Mouse (Mus musculus): ENCODE measurements around the gene Ctdnep1. TPM values are rescaled to one million over a fixed set of nuclear protein-coding genes. Genes with fewer than 3 reads are reported as not detected.

Ctdnep1 gene
- polyA plus RNA-seq, 1 experiment: 133 TPM

- peak overlapping the region; percentile 42 for H3K4me3 ChIP-seq (ENCODE audit: control insufficient read depth, insufficient read depth, low read length)
- WGBS: 7% methylated on average over 40 of the region's 40 CpGs
- no peak overlapping the region for H3K27ac ChIP-seq (ENCODE audit: control insufficient read depth, insufficient read depth, low read length)
- TF ChIP-seq CTCF (IDR thresholded peaks at IDR 0.05; ENCODE audit: borderline replicate concordance, control insufficient read depth, extremely low read depth, insufficient read depth, low read length, poor library complexity) (no peak), POLR2A (IDR thresholded peaks at IDR 0.05; ENCODE audit: control insufficient read depth, extremely low read depth, insufficient read depth, low read length, poor library complexity) (no peak; the same call in 1 of the 2 replicates)
- DNase-seq: peak; percentile 89
- no peaks in the 10 kb centered on the region for H3K36me3 ChIP-seq (ENCODE audit: control insufficient read depth, insufficient read depth, low read length)
- H3K4me1 ChIP-seq (replicated peaks; ENCODE audit: control insufficient read depth, insufficient read depth, low read length): peaks cover 46% of the 10 kb centered on the region
- H3K27me3 ChIP-seq (ENCODE audit: control insufficient read depth, insufficient read depth, low read length): no peaks in the 10 kb centered on the region
Measured at GRCm38 (mm10) chr11:70021264-70022132, 40.5 kb downstream of the Ctdnep1 start.

- DNase-seq: no peak
- Histone ChIP-seq H3K27ac (ENCODE audit: control insufficient read depth, insufficient read depth, low read length) (no peak overlapping the region), H3K27me3 (ENCODE audit: control insufficient read depth, insufficient read depth, low read length) (no peaks in the 10 kb centered on the region), H3K4me3 (ENCODE audit: control insufficient read depth, insufficient read depth, low read length) (no peak overlapping the region), H3K4me1 (replicated peaks; ENCODE audit: control insufficient read depth, insufficient read depth, low read length) (peaks cover 53% of the 10 kb centered on the region), H3K36me3 (ENCODE audit: control insufficient read depth, insufficient read depth, low read length) (no peaks in the 10 kb centered on the region)
- no peak for TF ChIP-seq CTCF (IDR thresholded peaks at IDR 0.05; ENCODE audit: borderline replicate concordance, control insufficient read depth, extremely low read depth, insufficient read depth, low read length, poor library complexity)
- no peak for TF ChIP-seq POLR2A (IDR thresholded peaks at IDR 0.05; ENCODE audit: control insufficient read depth, extremely low read depth, insufficient read depth, low read length, poor library complexity)
- WGBS: 73% methylated on average over 29 of the region's 29 CpGs
Measured at GRCm38 (mm10) chr11:70023481-70024150, 42.7 kb downstream of the Ctdnep1 start.

GRCm38 (mm10) chr11:70024151-70024514 is 43.2 kb downstream of the Ctdnep1 start:
- H3K4me3 ChIP-seq (ENCODE audit: control insufficient read depth, insufficient read depth, low read length): no peak overlapping the region
- 70% methylated on average over 6 of the region's 6 CpGs for WGBS

GRCm38 (mm10) chr11:70026689-70027088 is 45.7 kb downstream of the Ctdnep1 start:
- Histone ChIP-seq H3K4me3 (ENCODE audit: control insufficient read depth, insufficient read depth, low read length) (no peak overlapping the region), H3K27ac (ENCODE audit: control insufficient read depth, insufficient read depth, low read length) (no peak overlapping the region), H3K4me1 (replicated peaks; ENCODE audit: control insufficient read depth, insufficient read depth, low read length) (peaks cover 44% of the 10 kb centered on the region), H3K27me3 (ENCODE audit: control insufficient read depth, insufficient read depth, low read length) (no peaks in the 10 kb centered on the region), H3K36me3 (ENCODE audit: control insufficient read depth, insufficient read depth, low read length) (peaks cover 12% of the 10 kb centered on the region)
- no peak for DNase-seq
- 86% methylated on average over 19 of the region's 19 CpGs for WGBS
- TF ChIP-seq POLR2A (IDR thresholded peaks at IDR 0.05; ENCODE audit: control insufficient read depth, extremely low read depth, insufficient read depth, low read length, poor library complexity) (no peak), CTCF (IDR thresholded peaks at IDR 0.05; ENCODE audit: borderline replicate concordance, control insufficient read depth, extremely low read depth, insufficient read depth, low read length, poor library complexity) (no peak)

More at GRCm38 (mm10) chr11:70024151-70024514, 43.2 kb downstream of the Ctdnep1 start:
- no peaks in the 10 kb centered on the region for H3K36me3 ChIP-seq (ENCODE audit: control insufficient read depth, insufficient read depth, low read length)
- no peak overlapping the region for H3K27ac ChIP-seq (ENCODE audit: control insufficient read depth, insufficient read depth, low read length)
- H3K27me3 ChIP-seq (ENCODE audit: control insufficient read depth, insufficient read depth, low read length): no peaks in the 10 kb centered on the region
- no peak for DNase-seq
- H3K4me1 ChIP-seq (replicated peaks; ENCODE audit: control insufficient read depth, insufficient read depth, low read length): peaks cover 55% of the 10 kb centered on the region
- TF ChIP-seq POLR2A (IDR thresholded peaks at IDR 0.05; ENCODE audit: control insufficient read depth, extremely low read depth, insufficient read depth, low read length, poor library complexity) (no peak), CTCF (IDR thresholded peaks at IDR 0.05; ENCODE audit: borderline replicate concordance, control insufficient read depth, extremely low read depth, insufficient read depth, low read length, poor library complexity) (no peak)

GRCm38 (mm10) chr11:70027397-70027796 is 46.4 kb downstream of the Ctdnep1 start:
- no peak for DNase-seq
- TF ChIP-seq CTCF (IDR thresholded peaks at IDR 0.05; ENCODE audit: borderline replicate concordance, control insufficient read depth, extremely low read depth, insufficient read depth, low read length, poor library complexity) (no peak), POLR2A (IDR thresholded peaks at IDR 0.05; ENCODE audit: control insufficient read depth, extremely low read depth, insufficient read depth, low read length, poor library complexity) (no peak)
- H3K36me3 ChIP-seq (ENCODE audit: control insufficient read depth, insufficient read depth, low read length): peaks cover 19% of the 10 kb centered on the region
- no peak overlapping the region for H3K27ac ChIP-seq (ENCODE audit: control insufficient read depth, insufficient read depth, low read length)
- no peak overlapping the region for H3K4me3 ChIP-seq (ENCODE audit: control insufficient read depth, insufficient read depth, low read length)
- WGBS: 91% methylated on average over 9 of the region's 9 CpGs
- peaks cover 42% of the 10 kb centered on the region for H3K4me1 ChIP-seq (replicated peaks; ENCODE audit: control insufficient read depth, insufficient read depth, low read length)
- H3K27me3 ChIP-seq (ENCODE audit: control insufficient read depth, insufficient read depth, low read length): no peaks in the 10 kb centered on the region

GRCm38 (mm10) chr11:70028401-70029129 is 47.6 kb downstream of the Ctdnep1 start:
- no peak for DNase-seq
- WGBS: 65% methylated on average over 12 of the region's 12 CpGs
- Histone ChIP-seq H3K4me3 (ENCODE audit: control insufficient read depth, insufficient read depth, low read length) (no peak overlapping the region), H3K27ac (ENCODE audit: control insufficient read depth, insufficient read depth, low read length) (no peak overlapping the region), H3K4me1 (replicated peaks; ENCODE audit: control insufficient read depth, insufficient read depth, low read length) (peaks cover 42% of the 10 kb centered on the region), H3K36me3 (ENCODE audit: control insufficient read depth, insufficient read depth, low read length) (peaks cover 24% of the 10 kb centered on the region), H3K27me3 (ENCODE audit: control insufficient read depth, insufficient read depth, low read length) (no peaks in the 10 kb centered on the region)
- TF ChIP-seq POLR2A (IDR thresholded peaks at IDR 0.05; ENCODE audit: control insufficient read depth, extremely low read depth, insufficient read depth, low read length, poor library complexity) (no peak), CTCF (IDR thresholded peaks at IDR 0.05; ENCODE audit: borderline replicate concordance, control insufficient read depth, extremely low read depth, insufficient read depth, low read length, poor library complexity) (no peak)
